Mouse (Mus musculus) T-cell, adult 2 months (primary cell): ENCODE results near the gene Magi2.
"Not testable (repeated sequence)": the region's sequence is repeated elsewhere in the genome, so short reads cannot be mapped to it uniquely, and the experiment has no call there.

ENCODE experiments used
- DNase-seq: peaks from one replicate; pipeline ENCODE4 v3.0.0; 2022; ENCODE audit warnings: low spot score

Gene Magi2

GRCm38 (mm10) chr5:20704886-20705285, 1478.0 kb downstream of the Magi2 start:
- no peak for DNase-seq

- DNase-seq, result not testable (repeated sequence)
These were observed 1479.8 kb downstream of the Magi2 start for GRCm38 (mm10) chr5:20706322-20707282.

GRCm38 (mm10) chr5:20710845-20711244, 1484.0 kb downstream of the Magi2 start:
- DNase-seq, result not testable (repeated sequence)

- not testable (repeated sequence) for DNase-seq
These were observed 1487.8 kb downstream of the Magi2 start for GRCm38 (mm10) chr5:20714619-20715018.

- DNase-seq, result not testable (repeated sequence)
These were observed 1489.1 kb downstream of the Magi2 start for GRCm38 (mm10) chr5:20715980-20716379.

GRCm38 (mm10) chr5:20720201-20720900, 1493.5 kb downstream of the Magi2 start:
- DNase-seq, result no peak

- not testable (repeated sequence) for DNase-seq
These were observed 1496.4 kb downstream of the Magi2 start for GRCm38 (mm10) chr5:20723226-20723625.

GRCm38 (mm10) chr5:20738795-20739194, 1512.0 kb downstream of the Magi2 start:
- DNase-seq, result no peak

GRCm38 (mm10) chr5:20741193-20741592, 1514.4 kb downstream of the Magi2 start:
- no peak for DNase-seq

GRCm38 (mm10) chr5:20741936-20742335, 1515.1 kb downstream of the Magi2 start:
- no peak for DNase-seq

GRCm38 (mm10) chr5:20748142-20748541, 1521.3 kb downstream of the Magi2 start:
- no peak for DNase-seq

- no peak for DNase-seq
These were observed 1522.0 kb downstream of the Magi2 start for GRCm38 (mm10) chr5:20748856-20749255.

GRCm38 (mm10) chr5:20749535-20749934, 1522.7 kb downstream of the Magi2 start:
- no peak for DNase-seq

- DNase-seq, result no peak
These were observed 1524.2 kb downstream of the Magi2 start for GRCm38 (mm10) chr5:20751000-20751399.

- DNase-seq, result no peak
These were observed 1524.9 kb downstream of the Magi2 start for GRCm38 (mm10) chr5:20751696-20752095.

GRCm38 (mm10) chr5:20753096-20753495, 1526.3 kb downstream of the Magi2 start:
- no peak for DNase-seq

- DNase-seq, result no peak
These were observed 1527.1 kb downstream of the Magi2 start for GRCm38 (mm10) chr5:20753963-20754362.
